Mouse (Mus musculus) midbrain, embryonic 14.5 days (tissue): Measurements from ENCODE around the gene Dclk2. TPM values are rescaled to one million over a fixed set of nuclear protein-coding genes. Genes with fewer than 3 reads are reported as not detected.

ENCODE experiments used
- ATAC-seq: fragments of 200-750 bp; cut with Nextera tagmentation; 2 replicates; pipeline ENCODE4 v1.8.0; 2017; ENCODE audit warnings: moderate number of reproducible peaks, moderate library complexity; ENCODE audit not compliant: low FRiP score, low TSS enrichment
- DNase-seq: peaks from one replicate; pipeline ENCODE4 v3.0.0-alpha.2; 2015
- H3K27ac ChIP-seq: fragments of 300-500 bp; sonication (generic); replicated peaks from 2 replicates; pipeline ENCODE4 v1.5.1; 2014; ENCODE audit warnings: mild to moderate bottlenecking, low read depth, low read length, moderate library complexity
- H3K27me3 ChIP-seq: fragments of 300-500 bp; sonication (generic); 2 replicates; pipeline ENCODE4 v1.6.1; 2014; ENCODE audit warnings: low read length, control low read depth, mixed read lengths; ENCODE audit not compliant: control insufficient read depth, insufficient read depth
- H3K36me3 ChIP-seq: fragments of 300-500 bp; sonication (generic); 2 replicates; pipeline ENCODE4 v1.6.1; 2014; ENCODE audit warnings: low read length, control low read depth; ENCODE audit not compliant: control insufficient read depth, insufficient read depth
- H3K4me1 ChIP-seq: fragments of 300-500 bp; sonication (generic); 2 replicates; pipeline ENCODE4 v1.6.1; 2014; ENCODE audit warnings: mild to moderate bottlenecking, antibody characterized with exemption, low read length, control low read depth; ENCODE audit not compliant: control insufficient read depth, insufficient read depth
- H3K4me2 ChIP-seq: fragments of 300-500 bp; sonication (generic); 2 replicates; pipeline ENCODE4 v1.6.1; 2014; ENCODE audit warnings: mild to moderate bottlenecking, low read length, moderate library complexity
- H3K4me3 ChIP-seq: fragments of 300-500 bp; sonication (generic); replicated peaks from 2 replicates; pipeline ENCODE4 v1.5.1; 2014; ENCODE audit warnings: low read depth, low read length
- H3K9ac ChIP-seq: fragments of 300-500 bp; sonication (generic); replicated peaks from 2 replicates; pipeline ENCODE4 v1.6.1; 2014; ENCODE audit warnings: mild to moderate bottlenecking, low read length, moderate library complexity
- H3K9me3 ChIP-seq: fragments of 300-500 bp; sonication (generic); 2 replicates; pipeline ENCODE4 v1.6.1; 2016; ENCODE audit warnings: low read length, control low read depth, mixed read lengths; ENCODE audit not compliant: control insufficient read depth
- WGBS: fragments of 180-500 bp; shearing (Covaris S2); extraction: QIAGEN DNeasy Blood & Tissue Kit; methylation state at CpG from one replicate; pipeline ENCODE4 v1.1.7; 2014; 5-methylcytosine and 5-hydroxymethylcytosine counted together
- polyA plus RNA-seq: library from polyadenylated mRNA; unstranded; fragments of >200 nt; fragmentation: Nextera tagmentation; extraction: Ambion mirVana; gene quantifications from 2 replicates; pipeline ENCODE4 v1.2.1, GENCODE M21; 2014

The Dclk2 gene
- polyA plus RNA-seq = 78.9 and 91.1 TPM in 2 replicates

DNA sequence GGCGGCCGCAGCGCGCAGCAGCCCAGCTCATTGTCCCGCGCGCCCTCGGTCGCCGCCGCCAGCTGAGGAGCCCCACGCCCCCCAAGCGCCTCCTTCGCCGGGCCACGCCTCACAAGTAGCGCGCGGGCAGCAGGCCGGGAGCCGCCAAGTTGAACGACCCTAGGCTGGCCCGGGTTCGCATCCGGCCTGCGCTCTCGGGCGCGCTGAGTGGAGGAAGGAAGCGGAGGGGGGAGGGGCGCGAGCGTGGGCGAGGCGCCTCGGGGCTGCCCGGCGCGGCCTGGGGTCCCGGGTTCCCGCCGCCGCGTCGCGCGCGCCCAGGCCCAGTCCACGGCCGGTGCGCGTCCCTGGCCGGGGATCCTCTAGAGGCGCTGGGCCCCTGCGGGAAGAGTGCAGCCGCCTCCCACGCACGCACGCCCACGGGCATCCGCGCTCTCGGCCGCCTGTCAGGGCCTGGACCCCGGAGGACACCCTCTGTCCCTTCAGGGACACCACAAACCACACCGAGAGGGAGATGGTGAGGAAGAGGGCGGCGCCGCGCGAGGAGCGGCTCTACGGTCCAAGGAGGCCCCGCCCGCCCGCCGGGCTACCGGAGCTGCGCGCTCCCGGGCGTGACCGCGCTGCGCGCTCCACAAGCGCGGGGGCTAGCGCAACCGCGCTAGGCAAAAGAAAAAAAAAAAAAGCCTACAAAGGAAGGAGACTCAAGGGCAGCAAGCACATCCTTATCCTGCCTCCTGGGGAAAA lies at the start of gene Dclk2:
TSS of gene Dclk2 (minus strand) at position 510 of the 741 bp plus-strand sequence.
- Histone ChIP-seq H3K4me3 (peak within 1 kb of the TSS; percentile 87), H3K27ac (peak within 1 kb of the TSS; percentile 97), H3K4me1 (peaks cover 27% of the 10 kb centered on the region), H3K27me3 (no peaks in the 10 kb centered on the region), H3K9me3 (no peaks in the 10 kb centered on the region), H3K36me3 (no peaks in the 10 kb centered on the region), H3K9ac (peak within 1 kb of the TSS; percentile 95), H3K4me2 (peak within 1 kb of the TSS; percentile 65)
- WGBS = under 1% methylated on average over 83 of the region's 91 CpGs
- ATAC-seq (peak; percentile 88), DNase-seq (peak; percentile 95)

DNA sequence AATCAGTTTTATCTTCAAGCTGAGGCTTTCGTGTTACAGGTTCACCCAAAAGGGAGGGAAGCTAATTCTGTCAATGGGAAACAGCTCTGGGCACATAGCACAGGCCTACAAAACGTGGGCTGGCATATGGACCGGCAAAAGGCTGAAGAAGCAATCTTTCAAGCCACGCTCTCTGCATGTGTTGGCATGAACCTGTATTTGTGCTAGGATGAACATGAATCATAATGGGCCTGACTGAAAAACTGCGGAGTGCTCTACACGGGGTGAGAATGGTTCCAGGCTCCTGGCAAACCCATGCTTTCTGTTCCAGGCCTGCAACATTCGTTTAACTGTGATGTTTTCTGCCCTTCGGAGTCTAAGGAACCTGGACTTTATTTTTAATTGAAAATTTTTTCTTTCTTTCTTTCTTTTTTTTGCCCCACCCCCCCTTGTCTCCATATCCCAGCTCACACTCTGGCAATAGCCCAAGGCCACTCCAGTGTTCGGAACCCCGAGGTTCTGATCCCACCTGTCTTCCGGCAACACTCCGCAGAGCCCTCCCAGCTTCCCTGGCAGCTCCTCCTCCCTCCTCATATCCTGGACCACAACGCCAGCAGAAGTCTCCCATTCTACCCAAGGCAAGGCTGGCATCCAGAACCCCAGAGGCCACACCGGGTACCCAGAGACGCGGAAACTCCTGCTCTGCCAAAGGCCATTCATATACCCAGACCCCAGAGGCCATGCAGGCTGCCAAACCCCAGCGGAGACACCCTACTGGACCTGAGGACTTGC lies 42.2 kb upstream of the Dclk2 start:
- H3K36me3 ChIP-seq = no peaks in the 10 kb centered on the region
- no peak overlapping the region for H3K4me3 ChIP-seq
- 89% methylated on average over 17 of the region's 17 CpGs for WGBS
- H3K4me2 ChIP-seq = no peak overlapping the region
- ATAC-seq (no peak), DNase-seq (no peak)
- H3K27ac ChIP-seq = no peak overlapping the region
- H3K9ac ChIP-seq = no peak overlapping the region
- no peaks in the 10 kb centered on the region for H3K27me3 ChIP-seq
- H3K9me3 ChIP-seq = no peaks in the 10 kb centered on the region
- H3K4me1 ChIP-seq = no peaks in the 10 kb centered on the region

DNA sequence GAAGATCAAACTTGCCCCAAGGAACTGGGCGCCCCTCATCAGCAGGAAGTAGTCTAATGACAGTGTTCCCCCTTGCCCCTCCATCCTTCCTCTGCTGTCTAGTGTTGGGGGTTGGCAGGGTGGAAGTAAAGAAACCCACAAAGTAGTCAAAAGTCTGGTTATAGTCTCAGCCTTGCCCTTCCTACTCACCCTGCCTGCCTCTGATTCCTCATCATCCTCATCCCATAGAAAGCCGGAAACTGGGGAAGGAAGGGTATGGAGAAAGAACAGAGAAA lies 40.7 kb upstream of the Dclk2 start:
- WGBS = 95% methylated on average over 2 of the region's 2 CpGs

DNA sequence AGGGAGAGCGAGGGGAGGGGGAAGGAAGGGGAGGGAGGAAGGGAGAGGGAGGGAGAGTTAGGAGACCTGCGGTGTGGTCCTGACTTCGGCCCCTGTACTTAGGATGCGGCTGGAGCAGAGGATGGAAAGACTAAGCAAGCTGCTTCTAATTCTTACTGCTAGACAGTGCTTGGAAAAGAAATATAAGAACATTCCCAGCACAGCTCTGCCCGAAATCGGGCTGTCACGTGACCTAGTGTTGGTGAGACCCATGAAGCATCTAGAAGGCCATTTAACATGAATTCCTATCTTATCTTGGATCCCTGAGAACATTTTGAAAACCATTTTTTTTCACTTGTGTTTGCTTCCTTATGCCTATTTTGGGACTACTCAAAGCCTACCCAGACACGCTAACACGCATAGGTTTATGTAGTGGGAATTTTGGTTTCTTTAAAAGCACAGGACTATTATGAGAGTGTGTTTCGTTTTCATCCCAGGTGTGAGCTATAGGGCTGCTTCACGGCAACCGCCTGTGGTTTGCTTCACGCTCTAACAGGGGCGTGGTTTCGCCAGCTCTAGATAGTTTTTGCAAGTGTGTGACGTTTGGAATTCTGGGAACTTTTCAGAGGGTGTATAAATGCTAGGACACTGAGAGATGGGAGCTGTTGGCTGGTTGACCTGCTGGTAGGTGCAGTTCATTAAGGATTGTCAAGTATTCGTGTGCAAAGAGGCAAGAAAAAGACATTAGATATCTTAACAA lies 40.2 kb upstream of the Dclk2 start:
- WGBS = 90% methylated on average over 17 of the region's 17 CpGs
- Histone ChIP-seq H3K4me1 (no peaks in the 10 kb centered on the region), H3K4me2 (no peak overlapping the region), H3K4me3 (no peak overlapping the region), H3K27ac (no peak overlapping the region), H3K9ac (no peak overlapping the region), H3K27me3 (no peaks in the 10 kb centered on the region), H3K9me3 (no peaks in the 10 kb centered on the region), H3K36me3 (no peaks in the 10 kb centered on the region)
- ATAC-seq (no peak), DNase-seq (no peak)

More for the DNA sequence above, 40.7 kb upstream of the Dclk2 start:
- Histone ChIP-seq H3K4me1 (no peaks in the 10 kb centered on the region), H3K4me2 (no peak overlapping the region), H3K36me3 (no peaks in the 10 kb centered on the region), H3K27ac (no peak overlapping the region), H3K27me3 (no peaks in the 10 kb centered on the region), H3K9me3 (no peaks in the 10 kb centered on the region), H3K4me3 (no peak overlapping the region), H3K9ac (no peak overlapping the region)
- ATAC-seq (no peak), DNase-seq (no peak)

DNA sequence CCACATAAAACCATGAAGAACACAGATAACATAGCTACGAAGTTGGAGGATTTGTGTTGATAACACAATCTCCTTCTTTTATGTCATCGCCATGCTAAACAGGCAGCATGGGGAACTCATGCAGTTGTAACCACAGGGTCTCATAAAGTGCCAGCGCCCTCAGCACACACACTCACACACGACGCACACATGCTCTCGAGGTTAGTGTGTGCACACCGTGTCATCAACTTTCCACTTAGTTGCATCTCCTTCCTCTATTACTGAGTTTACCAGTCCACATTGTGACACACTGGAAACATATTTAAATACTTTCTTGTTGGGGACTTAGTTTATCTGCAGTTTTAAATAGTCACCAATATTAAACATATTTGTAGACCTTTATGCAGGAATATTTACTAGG lies 38.4 kb upstream of the Dclk2 start:
- Histone ChIP-seq H3K4me3 (no peak overlapping the region), H3K9me3 (no peaks in the 10 kb centered on the region), H3K36me3 (no peaks in the 10 kb centered on the region), H3K27me3 (no peaks in the 10 kb centered on the region), H3K9ac (no peak overlapping the region), H3K4me1 (no peaks in the 10 kb centered on the region), H3K4me2 (no peak overlapping the region), H3K27ac (no peak overlapping the region)
- WGBS = 93% methylated on average over 7 of the region's 7 CpGs
- DNase-seq = no peak
- no peak for ATAC-seq

DNA sequence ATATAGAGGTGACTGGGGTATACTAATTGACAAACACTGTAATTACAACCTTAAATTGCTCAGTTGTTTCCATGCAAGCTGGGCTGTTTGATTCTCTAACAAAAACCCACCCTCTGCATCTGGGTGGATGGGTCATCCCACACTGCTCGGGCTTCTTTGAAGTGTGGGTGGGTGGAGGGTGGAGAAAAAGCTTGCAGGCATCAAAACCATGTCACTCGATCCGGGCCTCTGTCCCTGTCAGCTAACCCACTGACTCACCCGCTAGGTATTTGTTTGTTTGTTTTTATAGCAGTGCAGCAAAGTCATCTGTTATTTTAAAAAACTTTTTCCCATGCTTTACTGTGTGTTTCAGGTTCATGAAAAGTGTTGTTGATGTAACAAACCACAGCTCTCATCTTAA lies 34.7 kb upstream of the Dclk2 start:
- H3K36me3 ChIP-seq = no peaks in the 10 kb centered on the region
- H3K9me3 ChIP-seq = 0 out of 2 replicates have a peak, but pooled peaks cover 4% of the 10 kb centered on the region
- H3K9ac ChIP-seq = no peak overlapping the region
- H3K27me3 ChIP-seq = no peaks in the 10 kb centered on the region
- no peak overlapping the region for H3K4me3 ChIP-seq
- no peaks in the 10 kb centered on the region for H3K4me1 ChIP-seq
- ATAC-seq (no peak), DNase-seq (no peak)
- no peak overlapping the region for H3K27ac ChIP-seq
- WGBS = 53% methylated on average over 4 of the region's 4 CpGs
- H3K4me2 ChIP-seq = no peak overlapping the region

DNA sequence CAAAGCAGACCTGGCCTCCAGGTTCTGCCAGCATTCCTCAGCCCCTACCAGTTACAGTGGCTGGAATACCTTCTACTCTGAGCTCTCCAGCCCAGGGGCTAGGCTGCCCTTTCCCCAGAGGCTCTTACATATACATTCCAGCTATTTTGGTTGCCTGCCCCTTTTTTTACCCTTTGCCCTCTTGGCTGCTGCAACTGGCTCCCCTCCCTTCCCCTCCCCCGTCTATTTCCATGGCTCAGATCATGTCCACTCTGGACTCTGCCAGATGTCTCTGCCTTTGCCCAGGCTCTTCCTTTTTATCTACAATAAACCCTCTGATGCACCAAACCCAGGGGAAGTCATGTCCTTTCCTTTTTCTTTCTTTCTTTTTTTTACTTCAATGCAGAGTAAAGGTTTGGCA lies 33.9 kb upstream of the Dclk2 start:
- 0 out of 2 replicates have a peak, but pooled peaks cover 4% of the 10 kb centered on the region for H3K9me3 ChIP-seq
- ATAC-seq = no peak

DNA sequence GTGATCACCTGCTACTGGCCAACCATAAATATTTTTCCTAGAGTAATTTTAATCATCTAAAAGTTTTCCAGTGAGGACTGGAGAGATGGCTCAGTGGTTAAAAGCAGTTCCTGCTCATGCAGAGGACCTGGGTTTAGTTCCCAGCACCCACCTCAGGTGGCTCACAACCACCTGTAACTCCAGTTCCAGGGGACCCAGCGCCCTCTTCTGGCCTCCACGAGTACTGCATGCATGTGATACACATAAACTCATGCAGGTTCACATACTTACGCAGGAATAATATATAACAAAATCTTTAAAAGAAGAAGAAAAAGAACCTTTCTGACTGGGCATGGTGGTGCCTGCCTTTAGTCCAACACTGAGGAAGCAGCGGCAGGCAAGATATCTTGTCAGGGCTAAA lies 33.2 kb upstream of the Dclk2 start:
- 0 out of 2 replicates have a peak, but pooled peaks cover 4% of the 10 kb centered on the region for H3K9me3 ChIP-seq
- no peaks in the 10 kb centered on the region for H3K4me1 ChIP-seq
- DNase-seq (no peak), ATAC-seq (no peak)
- WGBS = 84% methylated on average over 4 of the region's 4 CpGs
- no peak overlapping the region for H3K27ac ChIP-seq
- H3K36me3 ChIP-seq = no peaks in the 10 kb centered on the region
- no peak overlapping the region for H3K4me3 ChIP-seq
- no peaks in the 10 kb centered on the region for H3K27me3 ChIP-seq
- H3K4me2 ChIP-seq = no peak overlapping the region
- no peak overlapping the region for H3K9ac ChIP-seq

More for the DNA sequence above, 33.9 kb upstream of the Dclk2 start:
- no peak overlapping the region for H3K4me2 ChIP-seq
- no peaks in the 10 kb centered on the region for H3K4me1 ChIP-seq
- no peak overlapping the region for H3K9ac ChIP-seq
- no peak for DNase-seq
- no peaks in the 10 kb centered on the region for H3K27me3 ChIP-seq
- no peak overlapping the region for H3K27ac ChIP-seq
- 75% methylated on average over 1 of the region's 1 CpGs for WGBS
- H3K36me3 ChIP-seq = no peaks in the 10 kb centered on the region
- no peak overlapping the region for H3K4me3 ChIP-seq
